Mouse (Mus musculus) right cerebral cortex, postnatal 14 days (tissue): Measurements from ENCODE around the gene Eid2b.
"Not testable (repeated sequence)": the region's sequence is repeated elsewhere in the genome, so short reads cannot be mapped to it uniquely, and the experiment has no call there.

ENCODE experiments used
- DNase-seq: peaks from one replicate; pipeline ENCODE4 v3.0.0; 2022

Gene Eid2b

DNA sequence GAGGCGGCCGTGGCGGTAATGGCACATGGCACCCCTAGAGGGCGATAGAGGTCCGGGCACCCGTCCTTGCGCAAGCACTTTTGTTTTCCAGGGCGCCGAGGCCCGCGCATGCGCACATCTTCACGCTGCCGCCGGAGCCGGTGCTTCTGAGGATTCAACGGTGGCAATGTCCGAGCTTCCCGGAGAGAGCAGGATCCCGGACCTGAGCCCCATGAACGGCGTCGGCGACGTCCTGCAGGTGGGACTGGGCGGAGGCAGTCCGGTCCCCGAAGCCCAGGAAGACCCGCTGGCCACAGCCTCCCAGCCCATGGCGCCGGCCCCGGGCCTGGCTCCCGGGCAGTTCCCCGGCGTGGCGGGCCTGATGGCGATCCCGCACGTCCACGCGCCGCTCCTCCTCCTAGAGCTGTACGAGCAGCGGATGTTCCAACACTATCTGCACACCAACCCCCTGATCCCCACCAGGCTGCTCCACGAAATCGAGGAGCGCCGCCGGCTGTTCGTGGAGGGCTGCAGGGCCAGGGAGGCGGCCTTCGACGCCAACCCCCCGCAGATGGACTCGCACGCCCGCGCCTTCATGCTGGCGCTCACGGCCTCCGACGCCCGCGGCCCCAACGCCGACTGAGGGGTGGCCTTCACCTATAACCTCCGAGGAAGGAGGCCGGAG, at the start of gene Eid2b:
TSS of gene Eid2b (plus strand) at position 125 of the 664 bp plus-strand sequence.
- peak; percentile 97 for DNase-seq

DNA sequence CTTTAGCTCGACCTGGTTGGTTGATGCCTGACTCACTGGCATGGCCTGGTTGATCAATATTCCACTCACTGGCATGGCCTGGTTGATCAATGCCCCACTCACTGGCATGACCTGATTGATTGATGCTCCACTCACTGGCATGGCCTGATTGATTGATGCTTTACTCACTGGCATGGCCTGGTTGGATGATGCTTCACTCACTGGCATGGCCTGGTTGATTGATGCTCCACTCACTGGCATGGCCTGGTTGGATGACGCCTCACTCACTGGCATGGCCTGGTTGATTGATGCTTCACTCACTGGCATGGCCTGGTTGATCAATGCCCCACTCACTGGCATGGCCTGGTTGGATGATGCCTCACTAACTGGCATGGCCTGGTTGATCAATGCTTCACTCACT, 33.6 kb upstream of the Eid2b start:
- not testable (repeated sequence) for DNase-seq

DNA sequence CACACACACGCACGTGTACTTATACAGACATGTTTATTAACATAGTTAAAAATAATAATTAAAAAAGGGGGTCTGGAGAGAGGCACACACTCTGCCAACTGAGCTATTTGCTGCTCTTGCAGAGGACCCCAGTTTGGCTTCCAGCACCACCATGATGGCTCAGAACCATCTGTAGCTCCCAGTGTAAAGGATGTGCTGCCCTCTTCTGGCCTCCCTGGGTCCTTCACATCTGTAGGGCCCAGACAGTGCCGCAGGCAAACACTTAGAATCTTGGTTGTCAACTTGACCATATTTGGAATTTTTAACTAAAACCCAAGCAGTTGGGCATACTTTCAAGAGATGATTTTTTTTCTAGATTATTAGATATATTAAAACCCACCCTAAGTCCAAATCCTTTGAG, 28.6 kb upstream of the Eid2b start:
- DNase-seq, result no peak

DNA sequence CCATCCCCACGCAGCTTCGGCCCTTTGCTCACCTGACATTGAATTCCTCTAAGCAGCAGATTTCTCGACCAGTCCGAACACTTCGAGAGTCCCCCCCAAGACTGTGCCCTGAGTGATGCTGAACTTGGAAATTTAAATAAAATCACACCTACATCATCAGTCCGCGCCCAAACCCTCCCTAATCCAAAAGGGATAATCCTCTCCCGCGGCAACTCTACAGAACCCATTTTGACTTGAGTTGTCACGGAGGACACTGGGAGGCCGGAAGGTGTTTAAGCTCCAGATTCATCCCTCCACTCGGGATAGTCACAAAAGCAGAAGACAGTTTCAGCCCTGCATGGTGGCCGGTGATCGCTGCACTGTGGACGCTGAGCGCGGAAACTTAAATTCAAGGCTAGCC, 25.6 kb upstream of the Eid2b start:
- DNase-seq, result no peak

DNA sequence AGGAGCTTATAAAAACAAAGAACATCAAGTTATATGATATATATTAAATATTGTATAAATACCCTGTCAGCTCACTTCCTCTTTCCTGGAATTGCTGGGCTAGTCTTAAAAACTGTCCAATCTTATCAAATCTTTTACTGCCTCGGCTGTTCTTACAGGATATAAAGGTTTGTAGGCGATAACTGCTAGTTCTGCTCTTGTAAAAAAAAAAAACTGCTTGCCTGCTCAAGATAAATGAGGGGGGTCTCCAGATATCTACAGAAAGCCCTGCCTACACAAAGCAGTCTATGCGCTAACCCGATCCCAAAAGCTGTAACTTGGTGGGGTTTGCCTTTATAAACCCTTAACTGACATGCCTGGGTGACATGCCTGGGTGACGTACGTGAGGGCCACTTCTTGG, 22.9 kb upstream of the Eid2b start:
- DNase-seq, result no peak

DNA sequence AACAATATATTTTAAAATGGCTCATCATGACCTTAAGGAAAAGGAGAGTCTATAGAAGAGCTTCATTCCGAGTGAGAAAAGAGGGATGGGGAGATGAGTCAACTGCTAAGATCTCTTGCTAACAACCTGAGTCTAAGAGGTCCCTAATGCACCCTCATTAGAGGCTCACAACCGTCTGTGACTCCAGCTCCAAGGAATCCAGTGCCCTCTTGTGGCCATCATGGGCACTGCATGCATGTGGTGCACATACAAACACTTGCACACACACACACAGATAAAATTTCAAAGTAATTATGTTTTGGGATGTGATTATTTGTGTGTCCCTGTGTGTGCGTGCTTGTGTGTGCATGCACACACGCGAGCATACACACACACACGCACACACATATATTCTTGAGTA, 22.1 kb upstream of the Eid2b start:
- DNase-seq, result no peak

DNA sequence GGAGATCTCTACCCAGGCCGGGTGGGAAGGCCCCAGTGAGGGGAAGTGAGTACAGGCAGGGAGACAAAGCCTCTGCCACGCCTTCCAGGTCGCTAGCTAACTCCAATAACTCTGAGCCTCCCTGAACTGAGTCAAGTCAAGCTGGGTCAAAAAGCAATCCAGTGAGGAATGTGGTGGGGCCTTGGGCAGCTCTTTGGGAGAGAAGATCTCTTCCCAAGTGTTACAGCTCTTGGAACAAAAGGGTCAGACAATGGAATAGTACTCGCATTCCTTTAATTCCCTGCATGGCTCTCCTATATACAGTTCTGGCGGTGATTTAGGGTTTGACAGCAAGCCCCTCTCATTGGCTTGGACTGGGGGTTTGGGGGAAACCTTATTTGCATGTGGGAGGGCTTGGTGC, 14.7 kb upstream of the Eid2b start:
- no peak for DNase-seq

DNA sequence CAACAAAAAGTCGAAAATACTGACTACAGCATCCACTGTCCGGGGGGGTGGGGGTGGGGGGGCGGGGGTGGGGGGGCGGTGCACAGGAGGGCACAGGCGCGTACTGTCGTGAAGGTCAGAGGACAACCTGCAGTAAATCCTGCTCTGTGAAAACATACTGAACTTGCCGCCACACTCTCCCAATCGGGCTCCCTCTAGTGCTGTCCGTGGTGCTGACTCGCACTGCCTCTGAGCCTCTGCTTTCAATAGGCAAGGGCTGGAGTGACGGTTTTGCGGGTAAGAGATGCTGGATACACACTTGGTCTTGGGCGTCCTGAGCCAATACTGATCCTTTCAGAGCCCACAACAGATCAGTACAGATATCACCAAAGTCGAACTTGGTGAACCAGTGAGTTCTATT, 13.8 kb upstream of the Eid2b start:
- DNase-seq, result peak; percentile 53

DNA sequence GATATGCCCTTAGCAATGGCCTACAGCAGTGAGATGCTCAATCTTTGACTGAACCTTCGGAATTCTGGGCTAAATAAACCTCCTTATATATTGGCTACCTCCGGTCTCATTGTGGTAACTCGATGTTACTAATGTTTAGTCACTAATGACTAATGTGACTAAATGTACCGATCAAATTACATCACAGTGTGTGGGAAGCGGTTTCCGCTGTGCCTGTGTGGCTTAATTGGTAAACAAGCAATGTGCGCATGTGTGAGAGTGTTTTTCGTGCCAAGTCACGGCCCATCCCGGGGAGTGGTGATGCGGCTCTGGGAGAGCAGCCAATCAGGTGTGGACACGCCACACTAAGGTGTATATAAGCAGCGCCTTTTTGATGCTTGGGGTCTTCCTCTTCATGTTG, 12.1 kb upstream of the Eid2b start:
- no peak for DNase-seq

DNA sequence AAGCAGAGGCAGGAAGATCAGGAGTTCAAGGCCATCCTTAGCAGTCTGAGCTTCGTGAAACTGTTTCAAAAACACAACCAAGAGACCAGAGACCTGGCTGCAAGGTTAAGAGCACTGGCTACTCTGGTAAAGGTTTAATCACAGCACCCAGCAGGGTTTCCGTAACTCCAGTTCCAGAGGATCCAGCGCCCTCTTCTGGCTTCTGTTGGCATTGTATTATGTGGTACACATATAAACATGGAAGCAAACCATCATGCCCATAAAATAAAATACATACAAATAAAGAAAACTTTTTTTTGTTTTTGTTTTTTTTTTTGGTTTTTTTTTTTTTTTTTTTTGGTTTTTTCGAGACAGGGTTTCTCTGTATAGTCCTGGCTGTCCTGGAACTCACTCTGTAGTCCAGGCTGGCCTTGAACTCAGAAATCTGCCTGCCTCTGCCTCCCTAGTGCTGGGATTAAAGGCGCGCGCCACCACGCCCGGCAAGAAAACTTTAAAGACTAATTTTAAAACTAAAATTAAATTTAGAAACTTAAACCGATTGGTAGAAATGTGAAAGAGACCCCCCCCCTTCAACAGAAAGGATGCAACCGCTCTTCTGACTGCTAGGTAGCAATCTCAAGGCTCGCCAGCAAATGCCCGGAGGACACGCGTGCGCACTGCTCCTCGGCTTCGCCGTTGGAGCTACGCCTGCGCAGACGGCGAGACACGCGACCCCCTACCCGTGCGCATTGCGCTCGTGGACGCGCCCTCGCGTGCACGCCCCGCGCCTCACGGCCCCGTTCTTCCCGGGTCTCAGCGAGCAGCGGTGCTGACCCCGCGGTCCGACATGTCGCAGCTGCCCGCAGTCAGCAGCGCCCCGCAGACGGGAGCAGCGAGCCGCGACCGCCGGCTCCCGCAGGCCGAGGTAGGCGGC, 10.2 kb upstream of the Eid2b start, which contains the start of gene Eid2:
TSS of gene Eid2 (plus strand) at position 753 of the 913 bp plus-strand sequence.
- peak; percentile 92 for DNase-seq

DNA sequence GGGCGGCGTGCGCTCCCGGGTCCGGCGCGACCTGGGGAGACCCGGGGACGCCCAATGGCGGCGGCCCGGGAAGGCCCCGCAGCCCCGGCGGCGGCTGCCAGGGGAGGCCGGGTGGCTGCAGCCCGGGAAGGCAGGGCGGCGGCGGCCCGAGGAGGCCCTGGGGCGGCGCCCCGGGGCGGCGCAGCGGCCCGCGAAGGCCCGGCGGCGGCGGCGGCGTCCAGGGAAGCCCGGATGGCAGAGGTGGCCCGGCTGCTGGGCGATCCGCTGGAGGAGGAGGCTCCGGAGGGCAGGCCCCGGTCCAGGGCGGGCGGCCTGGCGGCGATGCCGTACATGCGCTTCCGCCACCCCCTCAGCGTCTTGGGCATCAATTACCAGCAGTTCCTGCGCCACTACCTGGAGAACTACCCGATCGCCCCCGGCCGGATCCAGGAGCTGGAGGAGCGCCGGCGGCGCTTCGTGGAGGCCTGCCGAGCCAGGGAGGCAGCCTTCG, 9.5 kb upstream of the Eid2b start:
- peak; percentile 47 for DNase-seq

DNA sequence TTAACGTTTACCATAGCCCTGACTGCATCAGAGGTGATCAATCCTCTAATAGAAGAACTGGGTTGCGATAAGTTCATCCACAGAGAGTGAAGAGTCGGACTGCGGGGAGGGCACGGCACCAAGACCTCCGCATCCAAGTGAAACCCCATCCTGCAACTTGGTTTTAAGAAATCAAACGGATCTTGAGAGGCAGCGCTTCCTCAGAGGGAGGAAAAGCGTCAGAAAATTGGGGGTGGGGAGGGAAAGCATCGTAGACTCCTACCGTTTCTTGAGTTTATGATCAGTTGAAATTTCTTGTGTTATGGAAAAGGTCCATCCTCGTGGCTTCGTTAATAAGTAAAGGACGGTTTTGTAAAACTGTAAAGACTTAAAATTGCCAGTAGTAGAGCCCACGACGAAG, 9.0 kb upstream of the Eid2b start:
- DNase-seq, result no peak

DNA sequence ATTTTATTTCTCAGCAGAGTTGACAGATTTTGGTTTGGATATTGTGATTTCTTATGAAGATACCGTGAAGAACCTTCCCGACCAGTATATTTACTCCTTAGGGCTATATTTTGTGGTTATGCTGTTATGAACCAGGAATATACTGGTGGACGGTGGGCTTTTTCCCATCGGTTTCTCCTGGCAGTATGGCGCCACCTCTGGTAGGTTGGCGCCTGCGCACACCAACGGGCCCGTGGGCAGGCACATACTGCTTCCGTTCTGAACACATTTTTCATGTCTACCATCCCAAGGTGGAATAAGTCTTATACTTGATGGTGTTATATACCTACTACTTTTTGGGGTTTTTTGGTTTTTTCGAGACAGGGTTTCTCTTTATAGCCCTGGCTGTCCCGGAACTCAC, 8.2 kb upstream of the Eid2b start:
- no peak for DNase-seq

DNA sequence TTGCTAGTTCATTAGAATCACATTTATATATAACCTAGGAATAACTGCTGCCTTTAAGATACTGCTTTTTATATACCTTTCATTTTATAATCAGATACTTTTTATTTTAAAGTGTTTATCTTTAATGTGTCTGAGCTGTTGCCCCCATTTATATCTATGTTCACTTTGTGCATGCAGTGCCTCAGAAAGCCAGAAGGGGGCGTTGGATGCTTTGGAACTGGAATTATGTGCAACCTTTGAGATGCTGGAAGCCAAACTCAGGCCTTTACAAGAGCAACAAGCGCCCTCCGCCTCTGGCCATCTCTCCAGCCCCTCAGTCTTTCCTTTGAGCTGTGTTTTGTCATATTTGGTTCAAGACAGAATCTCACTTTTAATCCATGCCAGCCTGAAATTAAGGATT, 5.8 kb upstream of the Eid2b start:
- DNase-seq, result no peak

DNA sequence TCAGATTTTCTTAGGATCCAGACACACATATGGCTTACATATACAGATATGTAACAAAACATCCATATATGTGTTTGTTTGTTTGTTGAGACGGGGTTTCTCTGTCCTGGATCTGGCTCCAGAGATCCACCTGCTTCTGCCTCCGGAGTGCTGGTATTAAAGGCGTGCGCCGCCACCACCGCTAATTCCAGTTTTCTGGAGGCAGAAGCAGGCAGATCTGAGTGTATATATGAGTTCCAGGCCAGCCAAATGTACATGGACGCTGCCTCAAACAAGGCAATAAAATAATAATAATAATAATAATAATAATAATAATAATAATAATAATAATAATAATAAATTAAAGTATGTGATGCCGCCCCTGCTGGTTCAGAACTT, 313 bp upstream of the Eid2b start:
- no peak for DNase-seq

DNA sequence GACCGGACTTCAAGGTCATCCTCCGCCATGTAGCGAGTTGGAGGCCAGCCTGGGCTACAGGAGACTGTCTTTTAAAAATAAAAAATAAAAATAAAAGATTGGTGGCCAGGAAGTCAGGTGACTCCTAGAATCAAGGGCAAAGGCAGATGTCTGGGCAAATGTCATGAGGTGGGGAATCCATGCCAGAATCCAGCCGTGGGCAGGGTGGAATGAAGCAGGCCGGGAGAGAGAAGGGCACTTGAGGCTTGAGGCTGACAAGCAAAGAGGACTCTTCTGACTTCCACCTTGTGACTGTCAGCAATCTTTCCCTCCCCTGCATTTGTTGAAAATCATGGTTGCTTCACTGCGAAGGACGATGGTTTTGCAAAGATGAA, 727 bp downstream of the Eid2b start:
- no peak for DNase-seq

DNA sequence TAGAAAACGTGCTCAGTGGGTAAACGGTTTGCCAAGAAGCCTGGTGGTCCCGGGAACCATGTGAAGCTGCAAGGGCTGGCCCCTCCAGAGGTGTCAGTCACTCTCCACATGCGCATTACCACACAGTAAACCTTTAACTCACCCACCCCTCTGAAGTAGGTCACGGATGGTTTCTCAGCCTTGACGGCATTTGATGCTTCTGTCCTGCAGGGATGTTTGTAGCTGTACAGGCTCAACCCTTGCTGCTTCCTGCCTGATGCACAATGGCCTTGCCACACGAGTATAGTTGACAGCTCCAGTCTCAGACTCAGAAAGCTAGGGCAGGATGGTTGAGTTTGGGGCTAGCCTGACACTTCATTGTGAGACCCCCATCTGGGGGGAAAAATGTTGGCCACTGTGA, 3.1 kb downstream of the Eid2b start:
- DNase-seq, result no peak

DNA sequence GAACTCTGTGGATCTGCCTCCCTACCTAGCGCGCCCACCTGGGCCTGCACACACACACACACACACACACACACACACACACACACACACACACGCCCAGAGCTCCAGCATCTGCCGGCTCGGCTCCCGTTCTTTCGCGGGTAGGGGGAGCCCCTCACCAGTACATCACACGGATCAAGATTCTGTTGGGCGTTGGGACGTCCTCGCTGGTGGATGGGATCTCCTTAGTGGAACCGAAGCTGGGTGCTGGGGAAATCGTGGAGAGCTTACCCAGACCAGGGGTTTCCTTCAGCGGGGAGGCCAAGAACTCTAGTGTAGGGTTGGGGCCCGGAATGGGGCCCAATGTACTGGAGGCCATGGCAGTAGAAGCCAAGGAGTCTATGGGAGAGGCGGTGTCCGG, 12.6 kb downstream of the Eid2b start:
- DNase-seq, result peak; percentile 37

DNA sequence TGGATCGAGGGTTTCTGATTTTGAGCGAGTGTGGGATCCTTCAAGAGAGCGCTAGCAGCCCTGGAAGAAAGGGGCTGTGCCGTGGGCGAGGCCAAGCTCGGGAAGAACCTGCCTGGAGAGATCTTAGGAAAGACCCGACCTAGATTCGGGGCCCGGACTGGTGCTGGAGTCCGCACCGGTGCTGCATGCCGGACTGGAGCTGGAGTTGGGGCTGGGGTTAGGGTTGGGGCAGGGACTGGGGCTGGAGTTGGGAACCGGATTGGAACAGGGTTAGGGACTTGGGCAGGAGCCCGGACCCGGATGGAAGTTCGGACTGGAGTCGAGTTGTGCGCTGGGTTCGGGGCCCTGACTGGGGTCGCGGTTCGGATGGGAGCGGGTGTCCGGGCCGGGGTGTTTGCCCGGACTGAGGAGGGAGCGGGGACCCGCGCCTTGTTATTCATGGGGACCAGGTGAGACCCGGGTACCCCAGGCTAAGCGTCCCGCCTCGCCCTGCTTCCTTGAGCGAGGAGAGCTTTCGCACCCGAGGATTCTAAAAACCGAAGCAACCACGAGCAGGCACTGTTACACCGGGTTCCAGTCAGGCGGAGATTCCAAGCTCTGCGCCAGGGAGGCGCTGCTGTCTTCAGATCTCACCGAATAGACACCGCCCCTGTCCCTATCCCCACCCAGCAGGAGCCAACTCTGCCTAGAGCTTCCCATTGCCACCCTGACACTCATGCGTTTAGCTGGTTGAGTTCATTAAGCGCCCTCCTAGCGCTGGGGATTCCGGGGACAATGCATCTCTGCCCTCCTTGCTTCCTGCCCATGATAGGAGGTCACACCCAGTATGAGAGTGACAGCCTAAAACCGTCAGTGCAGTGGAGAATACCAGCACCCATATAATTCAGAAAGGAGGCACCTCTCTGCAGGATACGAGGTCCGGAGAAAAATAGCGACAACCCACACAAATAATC, 13.4 kb downstream of the Eid2b start, which contains the start of gene Selenov:
TSS of gene Selenov (minus strand) at position 549 of the 953 bp plus-strand sequence.
- peak; percentile 60 for DNase-seq

DNA sequence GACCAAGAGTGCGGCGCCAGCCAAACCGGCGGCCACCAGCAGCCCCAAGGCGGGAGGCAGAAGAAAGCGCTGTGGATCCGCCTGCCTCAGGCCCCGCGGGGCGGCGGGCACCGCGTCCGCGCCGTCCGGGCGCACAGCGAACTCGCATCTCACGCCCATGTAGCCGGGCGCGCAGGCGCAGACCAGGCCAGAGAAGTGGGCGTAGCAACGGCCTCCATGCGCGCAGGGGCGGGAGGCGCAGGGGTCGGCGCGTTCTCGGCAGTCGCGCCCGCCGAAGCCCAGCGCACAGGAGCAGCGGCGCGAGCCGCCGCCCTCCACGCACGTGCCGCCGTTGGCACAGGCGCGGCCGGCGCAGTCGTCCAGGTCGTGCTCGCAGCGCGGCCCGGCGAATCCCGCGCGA, 16.9 kb downstream of the Eid2b start:
- DNase-seq, result peak; percentile 77

DNA sequence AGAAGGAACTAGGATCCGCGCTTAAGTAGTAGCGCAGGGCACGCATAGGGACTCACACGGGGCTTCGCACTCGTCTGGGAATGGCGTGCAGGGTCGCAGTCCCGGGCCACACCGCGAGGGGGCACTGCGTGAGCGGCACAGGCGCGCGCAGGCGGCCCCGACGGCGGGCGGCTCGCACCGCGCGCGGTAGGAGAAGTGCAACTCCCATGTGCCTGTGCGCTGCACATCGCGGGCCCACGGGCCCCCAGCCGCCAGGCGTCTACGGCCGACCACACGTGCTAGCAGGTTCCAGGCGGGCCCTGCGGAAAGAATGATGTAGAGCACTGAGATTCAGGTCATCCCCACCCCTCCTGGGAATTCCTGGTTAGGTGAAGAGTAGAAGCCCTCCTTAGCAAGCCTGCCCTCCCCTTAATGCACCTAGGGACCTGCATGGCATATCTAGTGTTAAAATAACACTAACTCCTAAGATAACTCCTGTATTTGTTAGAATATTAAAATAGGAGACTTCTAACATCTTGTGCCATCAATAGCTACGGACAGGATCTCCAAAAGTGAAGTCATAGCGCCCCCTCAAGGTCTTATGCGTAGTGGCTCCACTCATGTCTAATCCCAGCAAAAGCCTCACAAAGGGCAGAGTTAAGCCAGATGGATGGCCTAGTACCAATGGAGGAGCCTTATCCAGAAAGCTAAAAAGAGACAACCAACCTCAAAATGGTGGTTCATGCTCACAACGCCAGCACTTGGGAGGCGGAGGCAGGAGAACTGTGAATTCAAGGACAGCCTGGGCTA, 21.5 kb downstream of the Eid2b start:
- peak; percentile 40 for DNase-seq
